Mouse (Mus musculus) midbrain, embryonic 15.5 days (tissue): ENCODE measurements around the gene Cacnb4. TPM values are rescaled to one million over a fixed set of nuclear protein-coding genes. Genes with fewer than 3 reads are reported as not detected.

ENCODE experiments used
- ATAC-seq: fragments of 200-750 bp; cut with Nextera tagmentation; replicated peaks from 2 replicates; pipeline ENCODE4 v1.8.0; 2017; ENCODE audit warnings: moderate TSS enrichment
- H3K27ac ChIP-seq: fragments of 300-500 bp; sonication (generic); 2 replicates; pipeline ENCODE4 v1.5.1; 2015; ENCODE audit warnings: mild to moderate bottlenecking, inconsistent platforms
- H3K27me3 ChIP-seq: fragments of 300-500 bp; sonication (generic); replicated peaks from 2 replicates; pipeline ENCODE4 v1.6.1; 2015; ENCODE audit warnings: inconsistent platforms
- H3K36me3 ChIP-seq: fragments of 300-500 bp; sonication (generic); replicated peaks from 2 replicates; pipeline ENCODE4 v1.6.1; 2015; ENCODE audit warnings: inconsistent platforms
- H3K4me1 ChIP-seq: fragments of 300-500 bp; sonication (generic); 2 replicates; pipeline ENCODE4 v1.6.1; 2015; ENCODE audit warnings: inconsistent platforms
- H3K4me2 ChIP-seq: fragments of 300-500 bp; sonication (generic); 2 replicates; pipeline ENCODE4 v1.6.1; 2015; ENCODE audit warnings: inconsistent platforms, mild to moderate bottlenecking, moderate library complexity
- H3K4me3 ChIP-seq: fragments of 300-500 bp; sonication (generic); 2 replicates; pipeline ENCODE4 v1.5.1; 2015; ENCODE audit warnings: mild to moderate bottlenecking, inconsistent platforms
- H3K9ac ChIP-seq: fragments of 300-500 bp; sonication (generic); 2 replicates; pipeline ENCODE4 v1.6.1; 2015; ENCODE audit warnings: mild to moderate bottlenecking, inconsistent platforms
- H3K9me3 ChIP-seq: fragments of 300-500 bp; sonication (generic); 2 replicates; pipeline ENCODE4 v1.6.1; 2016; ENCODE audit warnings: inconsistent platforms
- WGBS: fragments of 180-500 bp; shearing (Covaris S2); methylation state at CpG from one replicate; pipeline ENCODE4 v1.1.7; 2015; ENCODE audit warnings: mixed read lengths; 5-methylcytosine and 5-hydroxymethylcytosine counted together
- polyA plus RNA-seq: library from polyadenylated mRNA; unstranded; fragments of >200 nt; fragmentation: Nextera tagmentation; extraction: Ambion mirVana; gene quantifications from 2 replicates; pipeline ENCODE4 v1.2.1, GENCODE M21; 2015

The Cacnb4 gene
- polyA plus RNA-seq, 1 experiment from 2014 or later = 13.7 TPM

GRCm38 (mm10) chr2:52525876-52526592 lies 150.6 kb downstream of the Cacnb4 start:
- Histone ChIP-seq H3K27ac (no peak overlapping the region), H3K9me3 (no peaks in the 10 kb centered on the region), H3K36me3 (no peaks in the 10 kb centered on the region), H3K4me2 (no peak overlapping the region), H3K9ac (no peak overlapping the region), H3K27me3 (no peaks in the 10 kb centered on the region), H3K4me3 (no peak overlapping the region), H3K4me1 (no peaks in the 10 kb centered on the region)
- 88% methylated on average over 11 of the region's 11 CpGs for WGBS
- ATAC-seq = no peak

GRCm38 (mm10) chr2:52523056-52523715 lies 153.4 kb downstream of the Cacnb4 start:
- H3K27me3 ChIP-seq = no peaks in the 10 kb centered on the region
- H3K27ac ChIP-seq = no peak overlapping the region
- no peaks in the 10 kb centered on the region for H3K36me3 ChIP-seq
- no peak overlapping the region for H3K9ac ChIP-seq
- no peak overlapping the region for H3K4me2 ChIP-seq
- H3K4me3 ChIP-seq = no peak overlapping the region
- H3K4me1 ChIP-seq = no peaks in the 10 kb centered on the region
- 91% methylated on average over 7 of the region's 7 CpGs for WGBS
- no peak for ATAC-seq
- no peaks in the 10 kb centered on the region for H3K9me3 ChIP-seq

- 93% methylated on average over 1 of the region's 1 CpGs for WGBS
Measured at GRCm38 (mm10) chr2:52521012-52521411, 155.6 kb downstream of the Cacnb4 start.

GRCm38 (mm10) chr2:52518740-52519139 lies 157.9 kb downstream of the Cacnb4 start:
- Histone ChIP-seq H3K9me3 (no peaks in the 10 kb centered on the region), H3K36me3 (no peaks in the 10 kb centered on the region), H3K27ac (no peak overlapping the region), H3K4me1 (no peaks in the 10 kb centered on the region), H3K4me3 (no peak overlapping the region), H3K4me2 (no peak overlapping the region), H3K9ac (no peak overlapping the region), H3K27me3 (no peaks in the 10 kb centered on the region)
- no peak for ATAC-seq
- 92% methylated on average over 4 of the region's 4 CpGs for WGBS

More at GRCm38 (mm10) chr2:52521012-52521411, 155.6 kb downstream of the Cacnb4 start:
- no peak overlapping the region for H3K4me2 ChIP-seq
- H3K4me3 ChIP-seq = no peak overlapping the region
- H3K27ac ChIP-seq = no peak overlapping the region
- H3K9ac ChIP-seq = no peak overlapping the region
- H3K9me3 ChIP-seq = no peaks in the 10 kb centered on the region
- no peaks in the 10 kb centered on the region for H3K36me3 ChIP-seq
- no peaks in the 10 kb centered on the region for H3K4me1 ChIP-seq
- ATAC-seq = no peak
- H3K27me3 ChIP-seq = no peaks in the 10 kb centered on the region

GRCm38 (mm10) chr2:52516534-52516933 lies 160.1 kb downstream of the Cacnb4 start:
- Histone ChIP-seq H3K9ac (no peak overlapping the region), H3K27me3 (no peaks in the 10 kb centered on the region), H3K4me2 (no peak overlapping the region), H3K9me3 (no peaks in the 10 kb centered on the region), H3K4me1 (peaks cover 7% of the 10 kb centered on the region), H3K36me3 (no peaks in the 10 kb centered on the region), H3K4me3 (no peak overlapping the region), H3K27ac (no peak overlapping the region)
- no peak for ATAC-seq
- 88% methylated on average over 3 of the region's 3 CpGs for WGBS

GRCm38 (mm10) chr2:52512865-52513388 lies 163.7 kb downstream of the Cacnb4 start:
- no peaks in the 10 kb centered on the region for H3K9me3 ChIP-seq
- ATAC-seq = no peak
- no peak overlapping the region for H3K4me3 ChIP-seq
- H3K27me3 ChIP-seq = no peaks in the 10 kb centered on the region
- 76% methylated on average over 3 of the region's 3 CpGs for WGBS
- no peaks in the 10 kb centered on the region for H3K36me3 ChIP-seq
- H3K9ac ChIP-seq = no peak overlapping the region
- H3K4me2 ChIP-seq = no peak overlapping the region
- peaks cover 10% of the 10 kb centered on the region for H3K4me1 ChIP-seq
- no peak overlapping the region for H3K27ac ChIP-seq

GRCm38 (mm10) chr2:52512206-52512605 lies 164.4 kb downstream of the Cacnb4 start:
- WGBS = 25% methylated on average over 3 of the region's 3 CpGs
- ATAC-seq = peak; percentile 48
- H3K9me3 ChIP-seq = no peaks in the 10 kb centered on the region
- H3K27me3 ChIP-seq = no peaks in the 10 kb centered on the region
- H3K4me3 ChIP-seq = no peak overlapping the region
- H3K4me2 ChIP-seq = peak overlapping the region; percentile 26
- peak overlapping the region; percentile 60 for H3K27ac ChIP-seq
- no peak overlapping the region for H3K9ac ChIP-seq
- peaks cover 10% of the 10 kb centered on the region for H3K4me1 ChIP-seq
- no peaks in the 10 kb centered on the region for H3K36me3 ChIP-seq

- no peaks in the 10 kb centered on the region for H3K9me3 ChIP-seq
Measured at GRCm38 (mm10) chr2:52511799-52512198, 164.8 kb downstream of the Cacnb4 start.

GRCm38 (mm10) chr2:52509779-52510500 lies 166.7 kb downstream of the Cacnb4 start:
- Histone ChIP-seq H3K4me2 (no peak overlapping the region), H3K9me3 (no peaks in the 10 kb centered on the region), H3K36me3 (no peaks in the 10 kb centered on the region), H3K27ac (no peak overlapping the region), H3K9ac (no peak overlapping the region), H3K4me3 (no peak overlapping the region), H3K4me1 (peaks cover 10% of the 10 kb centered on the region), H3K27me3 (no peaks in the 10 kb centered on the region)
- ATAC-seq = 0 out of 2 replicates have a peak, but pooled peaks have one; percentile 25
- 85% methylated on average over 19 of the region's 19 CpGs for WGBS

More at GRCm38 (mm10) chr2:52511799-52512198, 164.8 kb downstream of the Cacnb4 start:
- 13% methylated on average over 13 of the region's 13 CpGs for WGBS
- Histone ChIP-seq H3K27ac (peak overlapping the region; percentile 60), H3K9ac (0 out of 2 replicates have a peak overlapping the region, but pooled peaks have one; percentile 11), H3K4me1 (peaks cover 10% of the 10 kb centered on the region), H3K4me2 (peak overlapping the region; percentile 26), H3K36me3 (no peaks in the 10 kb centered on the region), H3K27me3 (no peaks in the 10 kb centered on the region), H3K4me3 (no peak overlapping the region)
- peak; percentile 48 for ATAC-seq

GRCm38 (mm10) chr2:52505164-52505563 lies 171.5 kb downstream of the Cacnb4 start:
- no peaks in the 10 kb centered on the region for H3K27me3 ChIP-seq
- WGBS = 91% methylated on average over 2 of the region's 2 CpGs
- no peak overlapping the region for H3K9ac ChIP-seq
- H3K27ac ChIP-seq = no peak overlapping the region
- H3K9me3 ChIP-seq = no peaks in the 10 kb centered on the region
- no peaks in the 10 kb centered on the region for H3K36me3 ChIP-seq
- no peak overlapping the region for H3K4me2 ChIP-seq
- H3K4me3 ChIP-seq = no peak overlapping the region
- no peak for ATAC-seq
- peaks cover 3% of the 10 kb centered on the region for H3K4me1 ChIP-seq

- no peaks in the 10 kb centered on the region for H3K36me3 ChIP-seq
- H3K9me3 ChIP-seq = no peaks in the 10 kb centered on the region
- no peaks in the 10 kb centered on the region for H3K27me3 ChIP-seq
- peaks cover 7% of the 10 kb centered on the region for H3K4me1 ChIP-seq
- no peak overlapping the region for H3K27ac ChIP-seq
- H3K4me2 ChIP-seq = no peak overlapping the region
- no peak overlapping the region for H3K9ac ChIP-seq
- 85% methylated on average over 3 of the region's 3 CpGs for WGBS
- ATAC-seq = no peak
- H3K4me3 ChIP-seq = no peak overlapping the region
Measured at GRCm38 (mm10) chr2:52504762-52505161, 171.9 kb downstream of the Cacnb4 start.

- Histone ChIP-seq H3K36me3 (no peaks in the 10 kb centered on the region), H3K4me1 (peaks cover 15% of the 10 kb centered on the region), H3K4me2 (no peak overlapping the region), H3K27me3 (no peaks in the 10 kb centered on the region), H3K4me3 (no peak overlapping the region), H3K27ac (peak overlapping the region; percentile 54), H3K9ac (no peak overlapping the region), H3K9me3 (no peaks in the 10 kb centered on the region)
- ATAC-seq = peak; percentile 48; the same call in 1 of the 2 replicates
- WGBS = 55% methylated on average over 6 of the region's 6 CpGs
Measured at GRCm38 (mm10) chr2:52499849-52500262, 176.8 kb downstream of the Cacnb4 start.
